Mouse (Mus musculus): ENCODE measurements around the gene Dclk1. TPM values are rescaled to one million over a fixed set of nuclear protein-coding genes. Genes with fewer than 3 reads are reported as not detected.
"Not testable (repeated sequence)": the region's sequence is repeated elsewhere in the genome, so short reads cannot be mapped to it uniquely, and the experiment has no call there.

The Dclk1 gene
- total RNA-seq (2018; cell fraction: chromatin; rRNA removed), result 1 to 10 TPM in 3 of 26 experiments, under 1 TPM in 1, not detected in 22; 0.20 to 6.7 (median 2.4) TPM
- under 1 TPM in 8 of 26 experiments, not detected in 18; under 0.01 to 0.53 (median 0.07) TPM for total RNA-seq (2018; cell fraction: cytosol; rRNA removed)
- total RNA-seq (2018; cell fraction: nucleus; rRNA removed), result under 1 TPM in 1 of 26 experiments, not detected in 25; 0.79 TPM
- 0.01 TPM in 1 of 3 replicates, not detected in the others for polyA plus RNA-seq (2018)

DNA sequence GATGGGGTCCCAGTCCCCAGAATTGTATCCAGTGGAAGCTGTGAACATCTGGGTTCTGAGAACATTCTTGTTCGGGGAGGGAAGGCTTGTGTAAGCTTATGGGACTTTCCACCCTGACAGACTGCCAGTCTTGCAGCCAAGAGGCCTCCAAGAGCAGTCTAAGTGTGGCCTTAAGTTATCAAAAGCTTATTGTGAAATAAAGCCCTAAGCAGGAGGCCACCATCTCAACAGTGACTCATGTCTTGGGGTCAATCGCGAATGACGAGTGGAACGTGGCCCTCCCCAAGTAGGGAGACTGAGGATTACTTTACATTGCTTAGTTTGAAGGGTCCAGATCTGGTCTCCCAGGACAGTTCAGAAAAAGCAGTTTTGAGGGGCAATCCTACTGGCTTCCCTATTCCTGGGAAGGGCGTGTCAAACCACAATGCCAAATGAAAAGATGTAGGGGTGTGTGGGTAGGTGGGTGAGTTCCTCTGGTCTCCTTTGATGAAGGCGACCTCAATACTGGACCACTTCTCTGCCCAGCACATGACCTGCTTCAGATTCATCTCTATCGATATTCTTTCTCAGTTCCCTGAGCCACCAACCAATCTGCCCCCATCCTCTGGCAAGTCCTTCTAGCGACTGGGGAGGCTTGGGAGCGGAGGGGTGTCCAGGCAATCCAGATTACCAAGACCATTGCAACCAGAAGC is at the start of gene Dclk1:
Gene Dclk1 (plus strand): TSS at position 635 of the 692 bp plus-strand sequence.
- H3K36me3 ChIP-seq (ENCODE audit: inconsistent target), result no peaks in the 10 kb centered on the region
- H3K27ac ChIP-seq, result no peak within 1 kb of the TSS
- no peak within 1 kb of the TSS for H3K4me3 ChIP-seq (ENCODE audit: inconsistent target)
- WGBS (ENCODE audit: missing documents), result 52% methylated on average over 9 of the region's 10 CpGs
- H3K79me2 ChIP-seq (ENCODE audit: inconsistent target), result no peaks in the 10 kb centered on the region

DNA sequence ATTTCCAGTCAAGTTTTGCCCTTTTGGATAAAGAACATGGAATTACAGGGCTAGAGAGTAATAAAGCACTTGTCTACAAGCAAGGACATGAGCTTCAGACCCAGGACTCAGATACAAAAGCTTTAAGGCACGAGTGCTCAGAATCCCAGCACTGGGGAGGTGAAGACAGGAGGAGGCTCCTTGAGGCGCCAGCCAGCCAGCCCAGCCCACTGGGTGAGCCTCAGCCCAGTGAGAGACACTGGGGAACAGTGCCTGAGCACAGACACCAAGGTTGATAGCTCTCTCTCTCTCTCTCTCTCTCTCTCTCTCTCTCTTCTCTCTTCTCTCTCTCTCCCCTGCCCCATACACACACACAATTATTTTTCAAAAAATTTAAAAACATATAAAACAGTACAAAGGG is 48.8 kb upstream of the Dclk1 start:
- no peak overlapping the region for H3K4me3 ChIP-seq (ENCODE audit: inconsistent target)

DNA sequence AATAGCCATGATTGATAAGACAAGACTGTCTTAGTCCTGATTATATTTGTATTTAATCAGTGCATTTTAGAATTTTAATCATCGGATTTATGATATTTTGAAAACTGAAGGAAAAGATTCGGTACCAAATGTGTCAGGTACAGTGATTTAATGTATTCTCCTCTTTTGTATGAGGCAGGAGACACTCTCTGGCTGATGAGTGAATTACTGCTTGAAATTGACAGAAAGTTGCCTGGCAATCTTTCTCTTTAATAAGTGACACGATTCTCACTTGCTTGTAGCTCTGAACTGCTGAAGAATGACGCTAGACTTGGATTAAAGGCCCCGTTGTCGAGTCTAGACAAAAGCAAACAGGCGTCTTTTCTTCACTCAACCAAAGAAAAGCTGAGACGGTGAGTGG is 47.4 kb upstream of the Dclk1 start:
- H3K79me2 ChIP-seq (ENCODE audit: inconsistent target), result no peaks in the 10 kb centered on the region
- no peak overlapping the region for H3K27ac ChIP-seq
- H3K4me3 ChIP-seq (ENCODE audit: inconsistent target), result no peak overlapping the region
- 90% methylated on average over 8 of the region's 8 CpGs for WGBS (ENCODE audit: missing documents)
- H3K36me3 ChIP-seq (ENCODE audit: inconsistent target), result no peaks in the 10 kb centered on the region

More for the DNA sequence above, 48.8 kb upstream of the Dclk1 start:
- no peaks in the 10 kb centered on the region for H3K36me3 ChIP-seq (ENCODE audit: inconsistent target)
- H3K79me2 ChIP-seq (ENCODE audit: inconsistent target), result no peaks in the 10 kb centered on the region
- 68% methylated on average over 2 of the region's 2 CpGs for WGBS (ENCODE audit: missing documents)
- no peak overlapping the region for H3K27ac ChIP-seq

DNA sequence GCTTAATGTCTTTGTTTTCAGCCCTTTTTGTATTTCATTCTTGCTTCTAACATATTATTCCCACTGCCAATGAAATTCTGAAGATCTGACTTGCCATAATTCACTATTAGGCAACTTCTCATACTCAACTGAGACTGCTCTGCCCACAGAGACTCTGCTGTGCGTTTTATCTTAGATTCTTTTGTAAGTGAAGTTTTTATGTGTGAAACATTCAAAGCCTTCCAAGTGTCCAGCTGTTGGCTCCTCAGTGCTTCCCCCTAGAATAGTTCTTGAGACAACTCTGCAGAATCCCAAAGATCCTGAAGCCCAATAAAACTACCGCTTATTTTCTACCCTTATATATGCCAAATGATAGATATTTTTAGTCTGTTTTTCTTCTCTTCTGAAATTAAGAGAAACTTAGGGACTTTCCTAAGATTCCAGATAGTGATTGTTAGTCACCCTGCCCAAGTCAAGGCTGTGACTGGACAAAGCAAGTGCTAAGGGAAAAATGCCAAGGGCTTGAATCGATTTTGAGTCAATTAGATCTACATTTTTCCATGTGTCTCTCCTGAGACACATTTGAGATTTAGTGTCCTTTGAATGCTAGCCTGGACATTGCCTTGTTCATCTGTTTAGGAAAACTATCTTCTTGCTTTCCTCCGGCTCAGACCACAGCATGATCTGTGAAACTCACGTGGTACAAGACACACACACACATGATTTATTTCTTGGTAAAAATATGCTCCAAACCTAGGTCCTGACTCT is 46.4 kb upstream of the Dclk1 start:
- H3K36me3 ChIP-seq (ENCODE audit: inconsistent target), result no peaks in the 10 kb centered on the region
- WGBS (ENCODE audit: missing documents), result 79% methylated on average over 5 of the region's 5 CpGs
- no peaks in the 10 kb centered on the region for H3K79me2 ChIP-seq (ENCODE audit: inconsistent target)
- H3K27ac ChIP-seq, result no peak overlapping the region
- H3K4me3 ChIP-seq (ENCODE audit: inconsistent target), result no peak overlapping the region

DNA sequence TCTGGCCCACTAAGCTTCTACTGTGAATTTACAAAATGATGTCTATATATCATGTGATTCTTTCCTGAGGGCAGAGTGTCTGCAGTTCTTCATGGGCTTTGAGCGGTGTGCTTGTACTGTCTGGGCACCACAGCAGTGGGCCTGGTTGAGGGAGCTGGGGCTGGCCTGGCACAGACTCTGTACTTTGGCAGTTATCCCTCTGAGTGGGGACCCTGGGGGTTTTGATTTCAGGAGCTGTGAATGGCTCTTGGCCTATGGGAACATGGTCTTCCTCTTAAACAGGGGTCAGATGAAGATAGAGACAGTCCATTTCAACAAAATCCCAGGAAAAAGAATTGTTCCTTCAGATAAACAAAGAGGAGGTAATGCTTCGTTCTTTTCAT is 45.8 kb upstream of the Dclk1 start:
- 91% methylated on average over 2 of the region's 2 CpGs for WGBS (ENCODE audit: missing documents)
- Histone ChIP-seq H3K4me3 (ENCODE audit: inconsistent target) (no peak overlapping the region), H3K36me3 (ENCODE audit: inconsistent target) (no peaks in the 10 kb centered on the region), H3K79me2 (ENCODE audit: inconsistent target) (no peaks in the 10 kb centered on the region), H3K27ac (no peak overlapping the region)

DNA sequence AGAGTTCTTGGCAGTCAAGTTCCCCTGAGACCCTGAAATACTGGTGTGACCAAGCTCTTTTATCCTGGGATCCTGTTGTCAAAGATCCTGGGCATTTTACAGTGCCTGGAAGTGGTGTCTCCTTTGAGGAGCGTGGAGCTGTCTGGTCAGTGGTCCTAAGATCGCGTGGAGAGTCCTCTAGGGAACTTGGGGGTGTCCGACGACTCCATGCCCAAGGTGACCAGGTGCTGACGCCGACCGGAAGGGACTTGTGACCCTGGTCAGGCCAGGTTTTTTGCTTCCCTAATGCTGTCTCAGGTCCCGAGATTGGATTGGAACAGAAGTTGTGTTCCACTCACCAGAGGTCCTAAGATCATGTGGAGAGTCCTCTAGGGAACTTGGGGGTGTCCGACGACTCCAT is 38.5 kb upstream of the Dclk1 start:
- H3K4me3 ChIP-seq (ENCODE audit: inconsistent target); H3K36me3 ChIP-seq (ENCODE audit: inconsistent target); H3K79me2 ChIP-seq (ENCODE audit: inconsistent target); H3K27ac ChIP-seq: not testable (repeated sequence)
- WGBS (ENCODE audit: missing documents), result 93% methylated on average over 11 of the region's 11 CpGs

DNA sequence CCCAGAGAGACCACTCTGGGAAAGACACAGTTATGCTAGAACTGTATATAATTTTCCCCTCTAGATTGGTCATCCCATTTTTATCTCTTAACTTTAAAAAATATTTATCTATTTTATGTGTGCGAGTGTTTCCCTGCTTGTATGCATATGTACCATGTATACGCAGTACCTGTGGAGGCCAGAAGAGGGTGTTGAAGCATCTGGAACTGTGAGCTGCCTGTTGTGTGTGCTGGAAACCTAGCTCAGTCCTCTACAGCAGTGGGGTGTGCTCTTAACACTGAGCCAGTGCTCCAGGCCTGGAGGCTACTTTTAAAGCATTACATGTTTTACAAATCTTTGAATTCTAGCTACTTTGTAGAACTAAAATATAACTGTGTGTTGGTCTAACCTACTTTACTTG is 35.8 kb upstream of the Dclk1 start:
- no peak overlapping the region for H3K4me3 ChIP-seq (ENCODE audit: inconsistent target)
- 90% methylated on average over 2 of the region's 2 CpGs for WGBS (ENCODE audit: missing documents)
- no peak overlapping the region for H3K27ac ChIP-seq
- H3K79me2 ChIP-seq (ENCODE audit: inconsistent target), result no peaks in the 10 kb centered on the region
- H3K36me3 ChIP-seq (ENCODE audit: inconsistent target), result no peaks in the 10 kb centered on the region

DNA sequence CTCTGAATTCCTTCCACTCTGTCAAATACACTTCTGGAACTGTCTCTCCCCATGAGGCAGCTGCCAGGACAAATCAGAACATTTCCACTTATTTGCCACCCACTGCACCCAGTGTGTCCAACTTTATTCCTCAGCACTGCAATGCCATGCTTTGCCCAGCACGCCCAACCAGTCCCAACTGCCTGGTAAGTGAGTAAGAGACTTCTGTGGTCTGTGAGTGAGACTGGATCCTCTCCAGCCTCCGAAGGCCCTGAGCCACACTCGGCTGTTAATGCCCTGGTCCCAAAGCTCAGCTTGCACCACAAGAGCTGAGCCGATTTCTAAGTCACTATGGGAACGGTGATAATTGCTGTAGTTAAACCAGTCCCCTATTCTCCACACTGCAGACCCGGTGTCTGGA is 34.5 kb upstream of the Dclk1 start:
- Histone ChIP-seq H3K4me3 (ENCODE audit: inconsistent target) (no peak overlapping the region), H3K36me3 (ENCODE audit: inconsistent target) (no peaks in the 10 kb centered on the region), H3K79me2 (ENCODE audit: inconsistent target) (no peaks in the 10 kb centered on the region), H3K27ac (no peak overlapping the region)
- WGBS (ENCODE audit: missing documents), result 83% methylated on average over 6 of the region's 6 CpGs

DNA sequence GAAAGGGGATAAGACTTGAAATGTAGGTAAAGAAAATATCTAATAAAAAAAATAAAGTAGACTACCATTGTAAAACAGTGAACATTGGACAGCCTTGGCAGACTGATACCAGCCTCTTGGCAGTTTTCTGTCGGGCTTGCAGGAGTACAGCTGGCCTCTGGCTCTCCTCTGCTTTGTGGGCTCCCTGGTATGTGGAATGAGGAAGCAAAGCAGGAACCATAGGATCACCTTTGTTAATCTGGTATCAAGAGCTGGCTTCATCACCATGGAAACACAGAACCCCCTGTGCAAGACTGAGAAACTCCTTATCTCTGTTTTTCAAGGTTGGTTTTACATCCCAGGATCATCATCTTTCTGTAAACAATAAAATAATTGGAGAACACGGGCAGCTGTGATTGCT is 29.9 kb upstream of the Dclk1 start:
- no peaks in the 10 kb centered on the region for H3K36me3 ChIP-seq (ENCODE audit: inconsistent target)
- 43% methylated on average over 2 of the region's 2 CpGs for WGBS (ENCODE audit: missing documents)
- no peaks in the 10 kb centered on the region for H3K79me2 ChIP-seq (ENCODE audit: inconsistent target)
- H3K27ac ChIP-seq, result no peak overlapping the region
- no peak overlapping the region for H3K4me3 ChIP-seq (ENCODE audit: inconsistent target)

DNA sequence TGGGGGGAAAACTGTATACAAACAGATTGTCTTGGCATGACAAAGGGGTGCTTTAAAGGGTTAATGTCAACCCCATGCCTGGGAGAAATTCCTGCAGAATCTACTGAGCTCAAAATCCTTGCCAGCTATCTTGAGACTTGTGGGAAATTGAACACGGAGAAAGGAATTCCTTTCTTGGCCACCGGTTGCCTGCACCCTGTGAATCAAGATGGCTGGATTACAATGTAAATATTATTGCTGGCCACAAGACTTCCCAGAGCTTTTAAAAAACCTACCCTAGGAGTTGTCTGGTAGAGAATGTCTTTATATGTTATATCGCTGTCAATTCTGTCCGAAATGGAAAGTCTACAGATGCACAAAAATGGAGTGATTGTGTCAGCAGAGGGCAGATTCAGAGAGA is 28.4 kb upstream of the Dclk1 start:
- WGBS (ENCODE audit: missing documents), result 84% methylated on average over 4 of the region's 4 CpGs
- H3K79me2 ChIP-seq (ENCODE audit: inconsistent target), result no peaks in the 10 kb centered on the region
- no peak overlapping the region for H3K27ac ChIP-seq
- H3K4me3 ChIP-seq (ENCODE audit: inconsistent target), result no peak overlapping the region
- no peaks in the 10 kb centered on the region for H3K36me3 ChIP-seq (ENCODE audit: inconsistent target)

DNA sequence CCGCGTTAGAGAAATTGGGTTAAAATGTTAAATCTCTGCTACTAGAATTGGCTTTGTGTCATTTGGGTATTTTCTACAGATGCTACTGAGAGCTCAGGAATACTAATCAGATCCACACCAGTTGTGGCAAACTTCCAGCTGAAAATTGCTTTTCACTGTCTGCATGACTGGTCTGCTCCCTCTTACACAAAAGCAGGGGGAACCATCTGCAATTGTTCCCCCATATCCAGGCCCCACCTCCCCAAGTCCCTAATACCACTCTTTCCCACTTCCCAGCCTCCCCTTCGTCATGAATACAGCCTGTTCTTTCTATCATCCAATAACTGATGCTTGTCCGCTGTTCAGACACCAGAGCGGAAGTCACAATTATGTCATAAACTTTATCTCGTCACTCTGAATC is 27.8 kb upstream of the Dclk1 start:
- Histone ChIP-seq H3K4me3 (ENCODE audit: inconsistent target) (no peak overlapping the region), H3K27ac (no peak overlapping the region), H3K36me3 (ENCODE audit: inconsistent target) (no peaks in the 10 kb centered on the region), H3K79me2 (ENCODE audit: inconsistent target) (no peaks in the 10 kb centered on the region)
- 77% methylated on average over 6 of the region's 6 CpGs for WGBS (ENCODE audit: missing documents)

DNA sequence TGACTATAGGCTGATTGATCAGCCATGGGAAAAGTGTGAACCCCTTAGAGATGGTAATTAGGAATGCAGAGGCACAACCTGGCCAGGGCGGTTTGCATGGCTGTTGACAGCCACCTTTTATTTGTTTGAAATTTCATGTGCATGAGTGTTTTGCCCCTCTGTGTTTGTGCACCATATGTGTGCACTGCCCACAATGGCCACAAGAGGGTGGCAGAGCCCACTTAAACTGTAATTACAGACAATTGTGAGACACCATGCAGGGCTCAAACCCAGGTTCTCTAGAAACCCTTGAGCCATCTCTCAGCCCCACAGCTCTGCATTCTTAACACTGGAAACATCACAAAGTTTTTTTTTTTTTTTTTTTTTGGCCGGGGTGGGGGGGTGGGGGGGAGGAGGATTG is 19.7 kb upstream of the Dclk1 start:
- H3K27ac ChIP-seq, result no peak overlapping the region
- no peaks in the 10 kb centered on the region for H3K36me3 ChIP-seq (ENCODE audit: inconsistent target)
- H3K4me3 ChIP-seq (ENCODE audit: inconsistent target), result no peak overlapping the region
- 100% methylated on average over 1 of the region's 2 CpGs for WGBS (ENCODE audit: missing documents)
- no peaks in the 10 kb centered on the region for H3K79me2 ChIP-seq (ENCODE audit: inconsistent target)

DNA sequence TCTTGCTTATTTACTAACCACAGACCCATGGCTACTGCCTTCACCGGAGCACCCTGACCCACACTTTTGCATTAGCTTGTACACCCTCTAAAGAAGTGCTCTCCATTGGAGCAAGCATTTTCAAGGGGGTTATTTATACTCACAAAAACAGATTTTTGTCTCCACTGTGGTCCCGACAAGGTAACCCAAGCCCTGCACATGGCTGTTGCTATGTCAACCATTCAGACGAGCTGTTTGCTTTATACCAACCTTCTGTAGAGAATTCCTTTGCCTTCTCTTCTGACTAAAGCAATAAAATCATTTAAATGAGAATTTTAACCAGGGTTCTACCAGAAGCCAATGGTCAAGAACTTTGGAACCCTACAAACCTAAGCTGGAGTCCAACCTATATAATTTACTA is 18.3 kb upstream of the Dclk1 start:
- Histone ChIP-seq H3K4me3 (ENCODE audit: inconsistent target) (no peak overlapping the region), H3K79me2 (ENCODE audit: inconsistent target) (no peaks in the 10 kb centered on the region)
- 88% methylated on average over 3 of the region's 3 CpGs for WGBS (ENCODE audit: missing documents)

DNA sequence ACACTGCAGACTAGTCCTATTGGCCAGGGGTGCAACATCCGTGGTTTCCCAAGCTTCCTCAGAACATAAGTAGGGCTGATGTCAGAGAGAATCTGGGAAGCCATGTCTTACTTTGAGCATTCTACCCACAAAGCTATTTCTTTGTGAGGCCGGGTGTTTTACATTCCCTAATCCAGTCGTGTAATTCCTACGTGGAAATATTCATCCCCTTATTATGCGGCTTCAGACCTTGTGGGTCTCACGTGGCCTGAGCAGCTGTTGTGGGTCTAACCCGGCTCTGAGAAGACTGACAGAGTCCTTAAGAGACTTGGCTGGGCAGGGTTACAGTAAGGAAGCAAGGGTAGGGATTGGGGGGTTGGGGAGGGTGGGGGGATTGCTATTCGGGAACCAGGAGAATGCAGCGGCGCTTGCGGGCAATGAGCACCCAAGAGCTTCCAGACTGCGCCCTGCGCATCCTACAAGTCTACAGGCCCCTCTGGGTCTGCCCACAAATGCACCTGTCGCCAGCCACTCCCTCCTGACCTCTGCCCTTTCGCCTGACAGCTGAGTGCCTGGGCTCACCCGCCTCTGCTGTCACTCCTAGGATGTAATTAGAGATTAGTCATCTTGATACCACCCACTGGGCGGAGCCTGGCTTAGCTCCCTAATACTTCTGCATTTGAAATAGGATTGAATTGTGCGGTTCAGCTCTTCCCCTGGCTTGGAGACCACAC is 15.5 kb upstream of the Dclk1 start:
- Histone ChIP-seq H3K27ac (no peak overlapping the region), H3K79me2 (ENCODE audit: inconsistent target) (no peaks in the 10 kb centered on the region), H3K36me3 (ENCODE audit: inconsistent target) (no peaks in the 10 kb centered on the region), H3K4me3 (ENCODE audit: inconsistent target) (no peak overlapping the region)
- WGBS (ENCODE audit: missing documents), result 48% methylated on average over 18 of the region's 18 CpGs

More for the DNA sequence above, 18.3 kb upstream of the Dclk1 start:
- Histone ChIP-seq H3K36me3 (ENCODE audit: inconsistent target) (no peaks in the 10 kb centered on the region), H3K27ac (no peak overlapping the region)

DNA sequence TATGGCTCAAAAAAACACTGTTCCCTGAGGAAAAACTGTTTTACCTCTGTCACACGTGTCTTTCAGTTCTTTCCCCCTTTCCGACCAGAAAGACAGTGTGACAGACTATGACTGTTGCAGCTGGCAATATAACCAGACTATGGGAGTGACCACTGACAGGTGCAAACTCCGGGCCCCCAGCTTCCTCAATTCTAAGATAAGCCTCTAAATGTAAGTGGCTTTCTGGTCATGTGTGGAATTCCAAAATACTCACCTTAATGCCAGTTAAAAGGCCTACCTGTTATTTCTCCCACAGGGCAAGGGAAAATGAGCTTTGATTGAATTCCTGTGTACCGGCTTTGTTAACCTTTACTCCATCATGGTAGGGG is 15.0 kb upstream of the Dclk1 start:
- 18% methylated on average over 4 of the region's 4 CpGs for WGBS (ENCODE audit: missing documents)

More for the DNA sequence above, 15.0 kb upstream of the Dclk1 start:
- Histone ChIP-seq H3K79me2 (ENCODE audit: inconsistent target) (no peaks in the 10 kb centered on the region), H3K36me3 (ENCODE audit: inconsistent target) (no peaks in the 10 kb centered on the region), H3K27ac (no peak overlapping the region), H3K4me3 (ENCODE audit: inconsistent target) (no peak overlapping the region)
